Mouse (Mus musculus) spleen, postnatal 36 days (tissue): ENCODE data around the gene Folh1.
"Not testable (repeated sequence)": the region's sequence is repeated elsewhere in the genome, so short reads cannot be mapped to it uniquely, and the experiment has no call there.

Experiments used
- DNase-seq, 2 experiments: peaks; one replicate each; pipeline ENCODE4 v3.0.0; 2022; ENCODE audit warnings: low spot score in 2 of 2, mixed read lengths in 1 of 2

Gene Folh1

GRCm38 (mm10) chr7:86775617-86776325 is at the start of gene Folh1:
Folh1 (minus strand) TSS chr7:86775943.
- no peak for DNase-seq

DNA sequence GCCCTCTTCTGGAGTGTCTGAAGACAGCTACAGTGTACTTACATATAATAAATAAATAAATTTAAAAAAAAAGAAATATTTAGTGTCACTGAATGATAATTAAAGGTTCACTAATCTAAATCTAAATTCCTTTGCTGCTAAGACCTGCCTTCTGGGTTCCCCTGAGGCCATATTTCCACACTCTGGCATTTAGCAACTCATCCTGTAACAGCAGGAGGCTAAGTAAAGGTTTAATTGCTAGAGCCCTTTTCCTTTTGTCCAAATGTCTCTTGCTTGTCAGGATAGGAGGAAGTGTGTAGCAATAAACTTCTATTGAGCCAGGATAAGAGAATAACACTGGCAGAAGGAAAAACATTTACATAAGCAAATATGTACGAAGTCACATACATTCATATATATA is 40.7 kb upstream of the Folh1 start:
- DNase-seq: no peak

DNA sequence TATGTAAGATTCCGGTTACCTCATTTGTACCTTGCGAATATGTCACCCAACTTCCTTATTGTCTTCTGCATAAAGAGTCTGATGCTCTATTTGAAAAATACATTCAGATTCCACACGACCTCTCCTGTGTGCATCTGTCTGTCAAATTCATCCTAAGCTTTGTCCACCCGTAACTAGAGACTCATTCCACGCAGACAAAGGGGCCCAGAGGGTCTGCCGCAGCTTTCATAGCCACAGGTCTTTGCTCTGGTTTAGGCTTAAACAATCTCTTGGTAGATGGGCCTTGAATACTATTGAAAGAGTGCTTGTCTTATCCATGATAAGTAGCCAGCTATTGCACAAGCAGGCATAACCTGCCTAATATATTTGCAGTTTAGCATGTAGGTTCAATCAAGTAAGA is 40.0 kb upstream of the Folh1 start:
- not testable (repeated sequence) for DNase-seq

DNA sequence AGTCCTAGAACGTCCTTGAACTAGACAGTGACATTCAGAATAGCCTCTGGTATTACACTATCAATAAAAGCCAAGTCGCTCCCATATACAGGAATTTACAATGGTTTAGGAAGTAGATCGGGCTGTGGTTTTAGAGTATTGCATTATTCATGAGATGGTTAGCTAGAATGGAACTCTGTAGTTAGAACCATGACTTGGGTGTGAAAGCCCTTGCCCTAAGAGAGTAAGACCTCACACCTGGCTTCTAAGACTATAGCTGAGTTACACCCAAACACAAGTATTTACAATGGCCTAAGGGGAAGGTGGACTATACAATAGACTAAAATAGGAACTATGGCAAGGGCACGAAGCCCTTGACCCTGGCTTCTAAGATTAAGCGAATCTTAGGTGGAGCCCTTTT is 39.5 kb upstream of the Folh1 start:
- not testable (repeated sequence) for DNase-seq

DNA sequence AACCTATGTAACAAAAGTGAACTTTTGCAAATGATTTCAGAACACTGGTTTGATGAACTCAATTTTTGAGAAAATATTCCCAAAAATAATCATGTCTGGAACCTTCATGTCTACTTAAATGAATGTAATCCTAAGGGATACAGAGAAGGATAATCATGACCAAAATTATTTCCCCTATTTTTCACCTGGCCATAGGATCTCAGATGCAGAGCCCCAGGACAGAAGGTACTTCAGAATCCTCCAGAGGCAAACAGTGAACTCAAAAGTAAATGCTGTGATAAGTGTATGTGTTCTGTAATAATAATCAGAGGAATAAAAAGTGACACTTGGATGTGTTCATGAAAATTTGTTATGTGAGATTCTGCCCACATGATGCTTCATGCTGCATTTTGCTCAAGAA is 19.0 kb upstream of the Folh1 start, which contains the start of gene Vmn2r77:
Gene Vmn2r77, plus strand, starts transcription at position 301 of the 400 bp plus-strand sequence.
- DNase-seq: no peak

DNA sequence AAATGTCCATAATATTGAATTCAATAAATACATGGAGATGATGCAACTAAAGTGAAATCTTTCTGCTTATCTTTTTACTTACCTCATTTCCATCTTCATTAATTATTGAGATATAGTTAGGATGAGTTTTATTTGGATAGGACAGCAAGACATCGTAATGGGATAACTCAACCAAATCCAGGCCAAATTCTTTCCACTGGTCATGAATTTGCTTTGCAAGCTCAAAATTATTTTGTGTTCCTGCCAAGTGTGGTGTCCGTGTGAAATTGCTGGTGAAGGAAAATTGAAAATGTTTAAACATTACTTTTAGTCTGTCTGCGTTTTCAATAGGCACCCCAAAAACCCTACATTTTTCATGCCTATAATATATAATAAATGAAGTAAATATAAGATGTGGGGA is 4.1 kb downstream of the Folh1 start:
- DNase-seq: no peak

GRCm38 (mm10) chr7:86764628-86765027 is 11.1 kb downstream of the Folh1 start:
- DNase-seq: no peak

- DNase-seq: no peak
Observed at GRCm38 (mm10) chr7:86760751-86761150, 15.0 kb downstream of the Folh1 start.

GRCm38 (mm10) chr7:86725013-86725412 is 50.7 kb downstream of the Folh1 start:
- DNase-seq: no peak

DNA sequence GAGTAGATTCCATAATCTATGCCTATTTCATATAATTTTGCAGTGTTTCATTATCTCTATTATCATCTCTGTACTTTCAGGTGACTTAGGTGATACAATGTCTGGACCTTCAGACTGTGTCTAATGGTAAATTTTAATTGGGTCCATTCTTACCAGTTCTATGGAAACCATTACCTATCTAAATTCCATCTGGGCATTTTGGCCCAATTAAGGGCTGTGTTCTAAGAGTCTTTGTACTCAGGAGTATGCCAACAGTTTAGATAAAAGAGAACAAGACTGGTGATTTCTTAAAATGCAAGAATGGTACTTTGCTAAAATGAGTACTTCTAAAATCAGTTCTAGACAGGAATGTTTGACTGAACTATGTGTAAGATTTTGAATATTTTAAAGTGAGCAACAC is 87.7 kb downstream of the Folh1 start, which contains the start of gene Olfr292:
Gene Olfr292, plus strand, starts transcription at position 301 of the 400 bp plus-strand sequence.
- no peak for DNase-seq
